Mouse (Mus musculus): ENCODE measurements around the gene Arl4d.
"Not testable (repeated sequence)": the region's sequence is repeated elsewhere in the genome, so short reads cannot be mapped to it uniquely, and the experiment has no call there.

The Arl4d gene

DNA sequence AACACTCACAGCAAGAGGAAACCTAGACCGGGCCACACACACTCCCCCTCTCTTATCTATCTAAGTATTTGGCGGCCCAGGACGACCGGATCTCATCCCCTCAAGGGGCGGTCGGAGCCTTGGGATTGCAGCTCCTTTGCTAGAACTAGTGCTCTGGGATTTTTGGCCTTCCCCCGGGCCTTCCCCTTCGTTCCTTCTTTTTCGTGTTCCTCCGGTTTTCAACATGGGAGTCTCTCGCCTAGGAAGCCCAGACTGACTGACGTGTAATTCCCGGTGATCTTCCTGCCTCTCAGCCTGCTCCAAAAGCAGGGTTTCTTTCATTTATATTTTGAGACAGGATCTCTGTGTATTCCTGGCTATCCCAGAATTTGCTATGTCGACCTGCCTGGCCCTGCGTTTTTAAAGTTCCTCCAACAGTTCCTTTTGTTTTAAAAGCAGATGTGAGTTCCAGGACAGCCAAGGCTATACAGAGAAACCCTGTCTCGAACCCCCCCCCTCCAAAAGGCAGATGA, 19.0 kb upstream of the Arl4d start:
- peak; percentile 45 for DNase-seq

DNA sequence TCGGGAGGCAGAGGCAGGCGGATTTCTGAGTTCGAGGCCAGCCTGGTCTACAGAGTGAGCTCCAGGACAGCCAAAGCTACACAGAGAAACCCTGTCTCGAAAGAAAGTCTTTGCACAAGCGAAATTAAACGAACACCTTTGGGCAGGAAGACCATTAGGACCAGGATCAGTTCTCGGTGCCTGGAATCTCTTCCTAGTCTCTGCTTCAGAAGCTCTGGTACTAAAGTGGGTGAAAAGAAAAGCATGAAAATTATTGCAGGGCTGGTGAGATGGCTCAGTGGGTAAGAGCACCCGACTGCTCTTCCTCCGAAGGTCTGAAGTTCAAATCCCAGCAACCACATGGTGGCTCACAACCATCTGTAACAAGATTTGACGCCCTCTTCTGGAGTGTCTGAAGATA, 18.2 kb upstream of the Arl4d start:
- DNase-seq = not testable (repeated sequence)

DNA sequence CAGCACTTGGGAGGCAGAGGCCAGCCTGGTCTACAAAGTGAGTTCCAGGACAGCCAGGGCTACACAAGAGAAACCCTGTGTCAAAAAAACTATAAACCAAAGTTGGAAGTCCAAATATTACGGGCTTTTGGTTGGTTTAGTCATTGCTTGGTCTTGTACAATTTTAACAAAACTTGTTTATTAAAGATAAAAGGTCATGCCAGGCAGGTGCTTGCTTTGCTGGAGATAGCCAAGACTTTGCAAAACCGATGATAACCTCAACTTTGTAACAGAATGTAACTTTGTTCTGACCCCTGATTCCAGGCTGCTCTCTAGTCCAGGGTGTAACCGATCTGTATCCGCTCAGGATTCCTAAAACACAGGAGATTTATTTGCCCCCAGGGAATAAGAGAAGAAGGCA, 9.0 kb upstream of the Arl4d start:
- no peak for DNase-seq

DNA sequence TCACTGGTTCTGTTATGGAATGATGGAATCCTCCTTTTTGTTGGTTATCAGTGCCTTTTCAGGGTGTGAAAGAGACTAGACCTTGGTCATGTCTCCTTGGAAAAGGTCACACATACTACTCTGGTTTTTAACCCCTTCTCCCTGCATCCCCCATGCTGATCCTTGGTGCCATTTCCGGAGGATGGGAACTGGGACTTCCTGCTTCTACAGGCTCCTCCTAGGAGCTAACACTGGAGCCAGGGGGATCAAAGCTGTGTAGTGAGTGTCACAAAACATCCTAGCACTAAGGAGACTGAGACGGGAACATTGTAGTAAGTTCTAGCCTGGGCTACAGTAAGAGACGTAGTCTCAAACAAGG, 7.8 kb upstream of the Arl4d start:
- DNase-seq = no peak

DNA sequence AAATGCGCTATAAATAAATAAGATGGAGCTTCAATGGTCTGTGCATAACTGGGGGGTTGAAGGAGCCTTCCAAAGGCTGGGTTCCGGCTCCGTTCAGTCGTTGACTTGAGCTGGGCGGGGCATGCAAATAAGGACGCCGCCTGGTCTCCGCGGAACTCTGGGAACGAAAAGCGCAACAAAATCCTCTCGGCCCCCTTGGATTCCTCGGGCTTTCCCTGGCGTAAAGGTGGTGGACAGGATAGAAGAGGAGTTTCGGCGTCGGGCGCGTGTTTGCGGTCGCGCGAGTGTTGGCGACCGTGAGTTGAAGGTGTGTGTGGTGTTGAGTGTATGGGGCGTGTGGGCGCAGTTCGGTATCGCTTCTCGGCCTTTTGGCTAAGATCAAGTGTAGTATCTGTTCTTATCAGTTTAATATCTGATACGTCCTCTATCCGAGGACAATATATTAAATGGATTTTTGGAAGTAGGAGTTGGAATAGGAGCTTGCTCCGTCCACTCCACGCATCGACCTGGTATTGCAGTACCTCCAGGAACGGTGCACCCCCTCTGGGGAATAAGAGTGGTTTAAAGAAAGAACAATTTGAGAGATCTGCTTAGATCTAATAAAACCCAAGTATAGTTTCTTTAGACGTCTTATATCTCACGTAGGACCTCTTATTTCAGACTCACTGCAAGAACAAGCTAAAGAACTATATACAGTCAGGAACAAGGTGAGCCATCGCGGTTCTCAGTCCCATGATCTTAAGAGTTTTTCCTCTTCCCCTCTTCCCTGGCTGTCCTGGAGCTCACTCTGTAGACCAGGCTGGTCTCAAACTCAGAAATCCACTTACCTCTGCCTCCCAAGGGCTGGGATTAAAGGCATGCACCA, 7.2 kb upstream of the Arl4d start:
- peak; percentile 94 for DNase-seq

DNA sequence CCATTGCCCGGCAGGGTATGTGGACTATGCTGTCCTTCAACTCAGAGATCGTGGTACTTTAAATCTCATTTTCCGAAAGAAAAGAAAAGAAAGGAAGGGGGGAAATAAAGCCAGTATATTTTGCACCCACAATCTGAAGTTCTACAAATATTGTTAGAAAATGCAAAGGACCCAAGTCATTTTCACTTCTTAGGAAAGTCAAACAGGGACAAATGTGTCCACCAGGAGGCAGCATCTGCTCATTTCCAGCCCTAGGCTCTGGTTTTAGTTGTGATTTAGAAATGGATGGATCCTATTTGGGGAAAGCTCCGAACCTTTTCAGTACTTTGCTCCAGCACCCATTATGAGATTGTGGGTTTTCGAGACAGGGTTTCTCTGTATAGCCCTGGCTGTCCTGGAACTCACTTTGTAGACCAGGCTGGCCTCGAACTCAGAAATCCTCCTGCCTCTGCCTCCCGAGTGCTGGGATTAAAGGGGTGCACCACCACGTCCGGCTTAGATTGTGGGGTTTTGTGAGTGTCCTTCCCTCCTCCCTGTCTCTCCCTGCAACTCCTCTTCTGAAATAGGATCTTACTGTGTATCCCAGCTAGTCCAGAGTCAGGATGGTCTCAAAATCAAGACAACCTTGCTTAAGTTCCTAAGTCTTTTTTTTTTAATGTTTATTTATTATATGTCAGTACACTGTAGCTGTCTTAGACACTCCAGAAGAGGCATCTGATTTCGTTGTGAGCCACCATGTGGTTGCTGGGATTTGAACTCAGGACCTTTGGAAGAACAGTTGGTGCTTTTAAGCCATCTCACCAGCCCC, 6.4 kb upstream of the Arl4d start:
- DNase-seq = peak; percentile 82

DNA sequence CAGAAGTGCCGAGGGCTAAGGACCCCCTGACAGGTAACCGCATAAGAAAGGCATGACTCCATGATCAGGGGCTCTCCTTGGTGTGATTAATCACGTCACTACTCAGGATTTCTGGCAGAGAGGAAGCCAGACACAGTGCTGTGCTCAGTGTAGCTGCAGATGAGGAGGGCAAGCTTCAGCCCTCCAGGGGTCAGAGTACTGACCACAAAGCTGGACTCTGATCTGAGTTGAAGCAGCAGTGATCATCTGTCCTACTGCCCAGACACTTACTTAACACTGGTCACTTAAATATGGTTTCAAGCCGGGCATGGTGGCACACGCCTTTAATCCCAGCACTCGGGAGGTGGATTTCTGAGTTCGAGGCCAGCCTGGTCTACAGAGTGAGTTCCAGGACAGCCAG, 4.2 kb upstream of the Arl4d start:
- DNase-seq = no peak

DNA sequence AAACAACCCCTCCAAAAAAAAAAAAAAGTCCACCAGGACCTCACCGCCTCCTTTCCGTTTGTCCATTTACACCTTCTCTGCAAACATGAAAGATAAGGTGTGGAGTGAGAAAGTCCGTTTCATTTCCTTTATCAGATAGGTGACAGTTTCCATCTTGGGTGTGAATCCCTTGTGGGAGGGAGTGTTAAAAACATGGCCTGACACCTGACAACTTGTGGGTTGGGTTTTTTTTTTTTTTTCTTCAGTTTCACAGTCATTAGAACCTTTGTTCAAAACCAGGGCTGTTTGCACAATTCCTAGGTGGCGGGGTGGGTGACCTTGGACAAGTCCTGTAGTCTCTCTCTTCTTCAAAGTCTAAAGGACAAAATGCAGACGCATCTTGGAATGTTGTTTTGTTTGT, 3.6 kb upstream of the Arl4d start:
- no peak for DNase-seq

DNA sequence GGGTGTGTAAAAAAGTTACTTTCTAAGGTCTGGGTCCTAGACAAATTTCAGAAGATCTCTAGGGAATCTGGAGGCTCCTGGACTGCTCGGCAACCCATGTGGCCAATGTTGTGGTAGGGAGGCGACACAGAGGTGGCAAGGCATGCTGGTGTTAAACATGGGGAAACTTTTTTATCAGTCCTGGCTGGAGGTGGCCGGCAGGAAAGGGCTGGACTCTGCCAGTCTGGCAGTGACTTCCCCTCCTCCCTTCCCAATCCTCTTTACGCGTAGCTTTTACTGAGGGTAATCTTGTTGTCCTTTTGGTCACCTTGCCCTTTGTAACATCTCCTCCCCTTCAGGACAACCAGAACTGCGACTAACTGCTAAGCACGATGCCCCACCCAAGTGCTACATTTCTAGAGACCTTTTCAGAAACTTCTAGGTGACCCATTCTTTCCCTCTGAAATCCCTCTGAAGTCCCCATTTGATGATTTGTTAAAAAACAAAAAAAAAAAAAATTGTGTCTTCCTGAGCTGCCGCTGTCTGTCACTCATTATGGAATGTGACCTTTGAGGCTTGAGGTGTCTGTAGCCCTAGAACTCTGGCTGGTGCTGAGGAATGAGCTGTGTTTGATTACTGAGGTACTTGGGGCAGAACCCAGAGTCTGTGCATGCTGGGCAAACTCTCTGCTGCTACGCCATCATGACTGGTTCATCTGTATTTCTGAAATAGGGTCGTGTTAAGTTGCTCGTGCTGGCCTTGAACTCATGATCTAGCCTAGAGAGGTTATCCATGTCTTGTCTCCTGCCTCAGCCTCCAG, 1.9 kb upstream of the Arl4d start:
- DNase-seq = no peak

DNA sequence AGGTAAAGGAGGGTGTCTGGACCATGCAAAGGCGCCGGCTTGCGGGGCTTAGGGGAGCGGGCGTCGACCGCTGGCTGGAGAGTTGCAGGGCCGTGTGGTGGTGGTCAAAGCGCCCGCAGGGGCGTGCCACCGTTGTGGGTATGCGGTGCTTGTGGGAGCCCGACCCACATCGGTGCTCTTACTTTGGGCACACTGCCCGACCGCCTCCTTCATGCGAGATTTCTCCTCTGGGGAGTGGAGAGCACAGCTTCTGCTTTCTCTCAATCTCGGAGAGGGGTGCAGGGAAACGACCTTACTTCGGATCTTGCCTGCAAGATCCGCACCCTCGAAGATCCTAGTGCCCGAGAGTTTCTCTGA, 273 bp downstream of the Arl4d start:
- no peak for DNase-seq

DNA sequence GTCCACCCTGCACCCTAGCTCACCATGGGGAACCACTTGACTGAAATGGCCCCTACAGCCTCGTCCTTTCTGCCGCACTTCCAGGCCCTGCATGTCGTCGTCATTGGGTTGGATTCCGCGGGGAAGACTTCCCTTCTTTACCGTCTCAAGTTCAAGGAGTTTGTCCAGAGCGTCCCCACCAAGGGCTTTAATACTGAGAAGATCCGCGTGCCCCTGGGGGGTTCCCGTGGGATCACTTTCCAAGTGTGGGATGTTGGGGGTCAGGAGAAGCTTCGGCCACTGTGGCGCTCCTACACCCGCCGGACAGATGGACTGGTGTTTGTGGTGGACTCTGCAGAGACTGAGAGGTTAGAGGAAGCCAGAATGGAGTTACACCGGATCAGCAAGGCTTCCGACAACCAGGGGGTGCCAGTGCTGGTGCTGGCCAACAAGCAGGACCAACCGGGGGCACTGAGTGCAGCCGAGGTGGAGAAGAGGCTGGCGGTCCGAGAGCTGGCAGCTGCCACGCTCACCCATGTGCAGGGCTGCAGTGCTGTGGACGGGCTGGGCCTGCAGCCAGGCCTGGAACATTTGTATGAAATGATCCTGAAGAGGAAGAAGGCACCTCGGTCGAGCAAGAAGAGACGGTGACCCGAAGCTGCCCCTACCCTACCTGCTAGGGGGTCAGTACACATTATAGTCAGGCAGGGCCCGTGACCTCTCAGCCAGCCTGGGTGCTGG, 1.4 kb downstream of the Arl4d start:
- DNase-seq = no peak

DNA sequence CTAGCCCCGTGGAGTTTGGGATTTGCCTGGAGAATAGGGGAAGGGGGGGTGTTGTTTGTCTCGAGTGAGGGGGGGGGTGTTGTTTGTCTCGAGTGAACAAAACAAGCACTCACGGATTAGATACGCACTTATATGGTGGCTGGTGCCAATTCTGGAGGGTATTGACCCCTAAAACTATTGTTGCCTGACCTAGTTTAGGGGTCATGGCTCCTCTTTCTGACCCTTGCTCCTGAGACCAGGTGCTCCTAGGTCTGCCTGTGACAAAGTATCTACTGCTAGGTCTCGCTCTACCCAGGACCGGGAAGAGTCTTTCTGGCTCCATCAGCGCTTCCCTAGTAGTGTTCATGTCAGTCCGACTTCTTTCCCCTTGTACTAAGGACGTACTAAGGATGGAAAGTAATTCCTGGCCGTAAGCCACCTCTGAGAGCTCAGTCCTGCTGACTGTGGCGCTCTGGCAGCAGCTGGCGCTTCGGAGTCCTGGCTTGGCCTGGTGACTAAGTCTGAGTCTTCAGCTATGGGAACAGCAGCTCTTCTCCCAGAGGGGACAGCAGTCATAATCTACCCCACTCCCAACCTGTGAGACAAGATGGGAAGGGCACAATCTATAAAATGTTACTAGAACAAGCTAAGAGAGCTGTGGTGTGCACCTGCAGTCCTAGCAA, 2.7 kb downstream of the Arl4d start:
- DNase-seq = no peak

DNA sequence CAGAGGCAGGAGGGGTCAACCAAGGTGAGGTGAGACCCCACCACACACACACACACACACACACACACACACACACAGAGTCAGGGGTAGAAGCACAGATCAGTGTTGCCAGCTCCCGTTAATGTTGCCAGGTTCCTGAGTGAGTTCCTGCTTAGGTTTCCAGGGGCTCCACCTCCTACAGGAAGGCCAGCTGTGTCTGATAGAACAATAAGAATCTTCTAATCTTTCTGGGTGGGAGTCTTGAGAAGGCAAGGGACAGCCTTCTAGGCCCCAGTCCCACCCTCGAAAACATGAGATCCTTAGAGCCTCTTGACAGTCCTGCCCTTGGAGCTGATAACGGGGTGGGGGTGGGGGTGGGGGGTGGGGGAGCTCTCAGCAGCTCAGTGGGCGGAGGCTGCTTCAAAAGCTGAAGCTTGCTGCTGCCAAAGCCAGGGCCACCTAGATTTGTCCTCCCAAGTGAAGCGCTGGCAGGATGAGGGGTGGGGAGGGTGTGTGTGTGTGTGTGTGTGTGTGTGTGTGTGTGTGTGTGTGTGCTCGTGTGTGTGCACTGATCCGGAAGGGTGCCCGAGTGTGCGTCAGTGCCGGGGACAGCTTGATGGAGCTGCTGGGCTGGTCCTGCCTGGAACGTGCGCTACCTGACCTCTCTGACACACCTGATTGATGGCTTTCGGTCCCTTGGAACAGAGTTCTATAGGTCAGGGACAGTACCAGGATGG, 3.4 kb downstream of the Arl4d start:
- DNase-seq = no peak

DNA sequence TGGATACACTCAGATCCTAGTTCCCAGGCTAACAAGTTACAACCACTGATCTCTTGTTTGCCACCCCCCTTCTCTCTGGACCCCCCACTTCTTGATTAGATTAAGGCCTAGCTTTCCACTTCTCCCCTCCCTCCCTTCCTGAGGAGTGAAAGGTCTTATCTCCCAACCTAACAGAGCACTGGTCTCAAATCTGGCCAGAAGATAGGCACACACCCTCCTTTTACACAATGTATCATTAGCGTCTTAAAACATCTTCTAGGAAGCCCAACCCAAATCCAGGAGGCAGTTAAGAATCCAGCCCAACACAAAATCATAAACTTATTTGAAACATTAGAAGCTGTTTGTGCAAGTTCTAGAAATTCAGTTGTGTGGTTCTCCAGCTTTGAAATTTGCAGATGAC, 5.0 kb downstream of the Arl4d start:
- no peak for DNase-seq

DNA sequence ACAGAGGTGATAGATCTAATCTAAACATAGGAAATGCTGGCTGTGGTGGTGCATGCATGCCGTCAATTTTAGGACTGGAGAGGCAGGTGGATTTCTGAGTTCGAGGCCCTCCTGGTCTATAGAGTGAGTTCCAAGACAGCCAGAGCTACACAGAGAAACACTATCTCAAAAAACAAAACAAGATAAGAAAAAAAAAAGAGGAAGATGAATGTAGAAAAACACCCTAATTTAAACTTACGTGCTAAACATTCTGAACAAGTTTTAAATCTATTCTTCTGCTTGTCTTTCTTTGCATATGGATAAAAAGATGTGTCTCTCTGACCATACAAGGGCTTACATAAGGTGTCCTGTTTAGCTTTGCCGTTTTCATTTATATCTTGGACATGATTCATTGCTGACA, 5.9 kb downstream of the Arl4d start:
- DNase-seq = no peak

DNA sequence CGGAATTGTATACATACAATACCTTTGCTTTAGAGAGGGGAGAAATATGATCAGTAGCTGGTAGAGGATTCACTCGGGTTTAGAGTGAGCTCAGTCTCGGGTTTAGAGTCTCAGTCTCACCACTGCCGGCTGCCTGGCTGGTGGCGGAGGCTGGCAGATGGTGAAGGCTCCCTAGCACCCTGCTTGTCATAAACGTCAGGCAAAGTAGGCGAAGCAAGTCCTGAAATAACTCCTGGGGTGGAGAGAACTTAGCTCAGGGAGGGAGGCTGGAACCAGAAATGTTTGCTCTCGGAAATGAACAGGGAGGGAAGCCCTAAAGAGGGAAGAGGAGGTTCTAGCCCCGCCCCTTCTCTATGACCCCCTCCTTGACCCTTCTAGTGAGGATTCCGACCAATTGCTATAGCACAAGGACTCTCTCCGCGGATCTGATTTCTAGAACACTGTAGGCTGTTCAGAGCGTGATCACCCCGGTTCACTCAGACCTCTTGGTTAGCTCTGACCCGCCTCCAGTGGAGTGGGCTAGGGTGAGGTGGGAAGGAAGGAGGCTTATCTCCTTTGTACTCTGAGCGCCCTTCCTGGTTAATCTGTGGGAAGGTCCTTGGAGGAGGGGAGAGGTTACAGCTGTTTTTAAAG, 7.8 kb downstream of the Arl4d start:
- peak; percentile 53 for DNase-seq

DNA sequence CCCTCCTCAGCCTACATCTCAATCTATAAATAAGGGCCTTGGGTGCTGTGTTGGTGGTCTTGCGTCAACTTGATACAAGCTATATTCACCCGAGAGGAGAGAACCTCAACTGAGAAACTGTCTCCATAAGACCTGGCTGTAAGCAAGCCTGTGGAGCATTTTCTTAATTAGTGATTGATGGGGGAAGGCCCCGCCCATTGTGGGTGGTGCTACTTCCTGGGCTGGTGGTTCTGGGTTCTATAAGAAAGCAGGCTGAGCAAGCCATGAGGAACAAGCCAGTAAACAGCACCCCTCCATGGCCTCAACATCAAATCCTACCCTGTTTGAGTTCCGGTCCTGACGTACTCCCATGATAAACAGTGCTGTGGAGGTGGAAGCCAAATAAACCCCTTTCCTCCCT, 8.8 kb downstream of the Arl4d start:
- no peak for DNase-seq

DNA sequence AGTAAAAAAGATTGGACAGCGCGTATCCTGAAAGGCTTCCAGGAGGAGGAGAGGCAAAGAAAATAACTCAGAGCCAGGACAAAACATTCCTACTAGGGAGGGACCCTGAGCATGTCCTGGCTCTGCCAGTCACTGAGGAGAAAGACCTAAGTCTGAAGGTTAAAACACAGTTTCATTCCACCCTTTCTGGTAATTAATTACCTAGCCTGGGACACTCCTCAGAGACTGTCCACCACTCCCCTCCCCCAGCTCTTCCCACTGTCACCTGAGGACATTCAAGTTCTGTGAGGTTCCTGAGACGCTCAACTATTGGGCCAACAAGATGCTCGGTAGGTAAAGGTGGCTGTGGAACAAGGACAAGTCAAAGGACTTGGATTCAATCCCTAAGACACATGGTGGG, 10.0 kb downstream of the Arl4d start:
- no peak for DNase-seq

DNA sequence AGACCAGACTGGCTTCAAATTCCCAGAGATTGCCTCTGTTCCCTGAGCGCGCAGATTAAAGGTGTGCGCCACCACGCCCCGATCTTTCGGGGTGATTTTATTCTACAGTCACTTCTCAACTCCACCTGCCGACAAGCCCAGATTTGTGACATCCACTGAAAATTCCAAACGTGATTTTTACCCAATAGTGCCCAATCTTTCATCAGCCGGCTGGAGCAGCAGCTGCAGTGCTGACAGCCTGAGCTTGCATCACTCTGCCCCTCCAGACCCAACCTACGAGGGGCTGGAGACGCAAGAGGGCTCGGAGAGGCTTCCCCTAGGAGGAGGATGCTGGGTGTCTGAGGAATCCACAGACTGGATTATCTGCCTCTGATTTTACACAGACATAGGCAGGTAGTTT, 12.3 kb downstream of the Arl4d start:
- DNase-seq = no peak

DNA sequence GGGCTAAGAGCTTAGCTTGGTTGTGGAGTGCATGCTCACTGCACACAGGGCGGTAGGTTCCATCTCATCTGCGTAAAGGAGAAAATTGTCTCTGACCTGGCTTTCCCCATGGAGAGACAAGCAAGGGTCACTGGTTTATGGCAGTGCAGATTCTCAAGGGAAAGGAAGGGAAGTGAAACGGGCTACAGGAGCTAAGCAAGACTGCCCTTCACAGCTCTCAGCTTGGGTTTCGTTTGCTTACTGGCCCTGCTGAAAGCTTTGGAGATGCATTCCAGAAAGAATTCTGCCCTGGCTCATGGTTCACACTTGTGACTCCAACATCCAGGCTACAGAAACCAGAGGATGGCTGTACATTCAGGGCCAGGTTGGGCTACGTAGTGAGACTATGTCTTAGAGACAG, 13.4 kb downstream of the Arl4d start:
- DNase-seq = no peak

DNA sequence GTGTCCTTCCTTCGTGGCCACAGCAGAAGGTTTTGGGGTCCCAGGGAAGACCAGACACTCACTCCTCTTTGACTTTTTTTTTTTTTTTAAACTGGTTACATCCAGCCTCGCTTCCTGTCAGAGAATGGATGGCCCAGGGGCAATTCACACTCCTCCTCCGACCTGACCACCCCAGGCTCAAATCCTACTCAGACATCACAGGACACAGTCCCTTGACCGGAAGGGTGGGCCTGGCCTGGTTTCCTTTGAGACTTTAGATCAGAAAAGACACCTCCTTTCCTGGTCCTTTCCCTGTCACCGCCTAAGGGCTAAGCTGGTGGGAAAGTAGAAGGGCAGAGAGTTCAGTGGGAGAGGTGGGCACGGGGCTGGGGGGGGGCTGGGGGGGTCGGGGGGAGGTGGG, 14.6 kb downstream of the Arl4d start:
- no peak for DNase-seq

All from embryo, embryonic 11 days (tissue).